9 mouse cellular contexts compared by ENCODE assay signal in genomic region chr2:31761585-31761984, GRCm38 (mm10). TPM values are rescaled to one million over a fixed set of nuclear protein-coding genes. Genes with fewer than 3 reads are reported as not detected.
DNase-seq lines count a peak whose midpoint lies in the region; ATAC-seq lines count a peak whose summit lies in the region.
"Had no signal": no experiment of that assay in that cellular context is flagged by ENCODE, and none has a peak within 500 bp of the region (broad histone marks: within the 10 kb centered on the region; RNA-seq: fewer than 3 reads in every experiment).

No protein-coding gene starts in this region.

- H3K4me1 ChIP-seq in kidney, embryonic 15.5 days = peaks cover 73% of the 10 kb centered on the region
- H3K4me1 ChIP-seq in forebrain, embryonic 15.5 days = peaks cover 55% of the 10 kb centered on the region

- no peaks in the 10 kb centered on the region for H3K9me3 ChIP-seq in kidney, embryonic 15.5 days (replicated peaks)
- H3K9me3 ChIP-seq in forebrain, embryonic 15.5 days = no peaks in the 10 kb centered on the region
- H3K9me3 ChIP-seq: G1E had no signal

- no peaks in the 10 kb centered on the region for H3K36me3 ChIP-seq in kidney, embryonic 15.5 days
- H3K36me3 ChIP-seq in forebrain, embryonic 15.5 days = no peaks in the 10 kb centered on the region

- peak overlapping the region; percentile 87 for H3K4me3 ChIP-seq in kidney, embryonic 15.5 days (replicated peaks)
- peak overlapping the region; percentile 69 for H3K4me3 ChIP-seq in forebrain, embryonic 15.5 days

- no peaks in the 10 kb centered on the region for H3K27me3 ChIP-seq in kidney, embryonic 15.5 days
- H3K27me3 ChIP-seq in forebrain, embryonic 15.5 days = no peaks in the 10 kb centered on the region

- H3K9ac ChIP-seq in kidney, embryonic 15.5 days = peak overlapping the region; percentile 97
- peak overlapping the region; percentile 78 for H3K9ac ChIP-seq in forebrain, embryonic 15.5 days (replicated peaks)

- ATAC-seq in kidney, embryonic 15.5 days (replicated peaks; ENCODE audit: low FRiP score) = no peak
- no peak for ATAC-seq in forebrain, embryonic 15.5 days (replicated peaks)

- H3K27ac ChIP-seq in kidney, embryonic 15.5 days = peak overlapping the region; percentile 94
- H3K27ac ChIP-seq in forebrain, embryonic 15.5 days (replicated peaks) = no peak overlapping the region

- peak overlapping the region; percentile 82 for H3K4me2 ChIP-seq in kidney, embryonic 15.5 days
- H3K4me2 ChIP-seq in forebrain, embryonic 15.5 days (replicated peaks) = peak overlapping the region; percentile 83

- WGBS in kidney, embryonic 15.5 days = under 1% methylated on average over 4 of the region's 4 CpGs
- 5% methylated on average over 4 of the region's 4 CpGs for WGBS in forebrain, embryonic 15.5 days

- DNase-seq in kidney, postnatal 10 days = no peak
- DNase-seq in kidney, postnatal 36 days = peak; percentile 32 to 36
- DNase-seq in naive thymus-derived CD4-positive, alpha-beta T cell, adult 2 months (ENCODE audit: low read depth) = peak; percentile 42
- no peak for DNase-seq in cerebellum, postnatal 14 days
- DNase-seq in layer of hippocampus, adult 9-11 months = no peak
- no peak for DNase-seq in frontal cortex, adult 2 months (ENCODE audit: extremely low spot score in 1 of 2, low spot score in 1 of 2)

RNA-seq across cellular contexts. Expression of gene Qrfp, which starts 48.8 kb away (rescaled TPM):
- polyA plus RNA-seq in kidney, embryonic 15.5 days (2015; fragmentation: Nextera tagmentation; extraction: Ambion mirVana) = 0.08 TPM in 1 of 2 replicates, not detected in the other
- 0.08 and 0.20 TPM in 2 replicates for polyA plus RNA-seq in forebrain, embryonic 15.5 days (2015; fragmentation: Nextera tagmentation; extraction: Ambion mirVana)
- polyA plus RNA-seq in frontal cortex, adult 2 months (2012; rRNA removed) = not detected in 2 replicates
- polyA plus RNA-seq: G1E had no signal

Comparison
In these comparisons a context has a peak if more than half of its experiments do, and no peak if none do; other contexts are left out.
1. DNase-seq: peak in kidney, postnatal 36 days (2 of 2) and naive thymus-derived CD4-positive, alpha-beta T cell, adult 2 months (single experiment); none in kidney, postnatal 10 days (single experiment), cerebellum, postnatal 14 days (0 of 2), layer of hippocampus, adult 9-11 months (single experiment) and frontal cortex, adult 2 months (0 of 2).